Mouse (Mus musculus) kidney, adult 11 months (tissue): Measurements from ENCODE around the gene Usp39.

Experiments
- DNase-seq: peaks from one replicate; pipeline ENCODE4 v3.0.0; 2022

Gene Usp39

GRCm38 (mm10) chr6:72289484-72289883 lies 55.5 kb downstream of the Usp39 start:
- no peak for DNase-seq

DNA sequence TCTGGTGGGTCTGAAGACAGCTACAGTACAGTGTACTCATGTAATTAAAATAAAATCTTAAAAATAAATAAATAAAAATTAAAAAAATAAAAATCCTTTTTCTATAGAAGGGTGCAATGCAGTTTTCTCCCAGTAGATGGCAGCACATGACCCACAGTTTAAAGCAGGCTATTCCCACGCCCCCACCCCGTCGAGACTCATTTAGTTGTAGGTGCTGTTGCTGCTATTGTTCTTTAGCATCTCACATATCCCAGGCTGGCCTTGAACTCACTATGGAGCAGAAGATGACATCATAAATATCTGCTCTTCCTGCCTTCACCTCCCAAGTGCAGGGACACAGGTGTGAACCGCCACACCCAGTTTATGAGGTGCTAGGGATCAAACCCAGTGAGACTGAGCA lies 61.1 kb downstream of the Usp39 start:
- no peak for DNase-seq

DNA sequence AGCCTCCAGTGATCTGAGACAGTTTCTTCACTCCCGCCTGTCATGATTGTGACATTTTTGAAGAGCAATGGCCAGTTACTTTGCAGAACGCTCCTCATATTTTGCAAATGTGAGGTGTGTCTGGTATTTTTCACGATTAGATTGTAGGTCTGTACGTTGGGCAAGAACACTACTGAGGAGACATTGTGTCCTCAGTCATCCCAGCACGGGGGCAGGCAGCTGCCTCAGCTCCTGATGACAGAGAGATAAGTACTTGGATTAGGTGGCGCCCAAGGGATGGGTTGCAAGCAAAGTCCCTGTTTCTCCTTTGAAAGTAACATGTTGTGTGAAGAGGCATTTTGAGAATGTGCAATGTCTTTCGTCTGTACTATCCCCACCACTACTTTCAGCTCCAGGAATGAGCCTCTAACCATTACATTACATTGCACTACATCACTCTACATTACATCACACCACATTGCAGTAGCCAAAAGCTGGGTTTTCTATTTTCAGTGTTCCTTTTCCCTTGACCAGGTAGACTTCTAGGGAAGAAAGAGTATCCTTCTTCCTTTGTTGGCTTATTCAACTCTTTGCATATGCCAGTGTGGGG lies 64.5 kb downstream of the Usp39 start:
- DNase-seq = no peak

DNA sequence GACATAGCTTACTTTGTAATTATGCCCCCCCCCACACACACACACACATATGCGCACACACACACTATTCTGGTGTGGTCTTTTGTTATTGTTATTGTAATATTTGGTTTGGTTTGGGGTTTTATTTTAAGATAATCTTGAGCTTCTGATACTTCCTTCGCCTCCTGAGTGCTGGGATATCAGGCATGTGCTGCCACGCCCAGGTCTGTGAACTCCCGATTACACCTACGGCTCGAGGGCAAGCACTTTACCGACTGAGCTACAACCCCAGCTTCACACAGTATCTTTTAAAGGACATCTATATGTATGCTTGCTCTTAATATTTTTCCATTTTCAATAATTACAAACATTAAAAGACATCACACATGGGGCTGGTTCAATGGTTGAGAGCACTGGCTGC lies 65.5 kb downstream of the Usp39 start:
- DNase-seq = no peak

GRCm38 (mm10) chr6:72278835-72279234 lies 66.1 kb downstream of the Usp39 start:
- DNase-seq = no peak

GRCm38 (mm10) chr6:72277508-72278166 lies 67.3 kb downstream of the Usp39 start:
- peak; percentile 63 for DNase-seq

GRCm38 (mm10) chr6:72276972-72277441 lies 68.0 kb downstream of the Usp39 start:
- no peak for DNase-seq

- DNase-seq = no peak
These were observed 68.8 kb downstream of the Usp39 start for GRCm38 (mm10) chr6:72276141-72276540.

- DNase-seq = no peak
These were observed 69.5 kb downstream of the Usp39 start for GRCm38 (mm10) chr6:72275527-72275926.

DNA sequence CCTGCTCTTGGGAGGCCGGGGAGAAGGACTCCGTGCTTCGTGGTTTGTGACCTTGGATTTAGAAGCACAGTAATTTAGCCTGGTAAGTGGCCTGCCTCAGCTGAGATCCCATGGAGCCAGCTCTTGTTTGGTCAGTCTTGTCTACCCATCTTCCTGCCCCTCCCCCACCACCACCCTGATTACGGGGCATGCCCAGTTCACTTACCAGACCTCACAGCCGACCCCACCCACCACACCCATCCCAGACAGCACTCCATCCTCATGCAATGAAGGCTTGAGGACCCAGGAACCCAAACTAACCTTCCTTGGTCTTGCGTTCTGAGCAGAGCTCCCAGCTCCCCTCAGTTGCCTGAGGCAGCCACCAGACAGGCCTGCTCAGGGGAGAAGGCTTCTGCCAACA lies 71.8 kb downstream of the Usp39 start:
- no peak for DNase-seq

DNA sequence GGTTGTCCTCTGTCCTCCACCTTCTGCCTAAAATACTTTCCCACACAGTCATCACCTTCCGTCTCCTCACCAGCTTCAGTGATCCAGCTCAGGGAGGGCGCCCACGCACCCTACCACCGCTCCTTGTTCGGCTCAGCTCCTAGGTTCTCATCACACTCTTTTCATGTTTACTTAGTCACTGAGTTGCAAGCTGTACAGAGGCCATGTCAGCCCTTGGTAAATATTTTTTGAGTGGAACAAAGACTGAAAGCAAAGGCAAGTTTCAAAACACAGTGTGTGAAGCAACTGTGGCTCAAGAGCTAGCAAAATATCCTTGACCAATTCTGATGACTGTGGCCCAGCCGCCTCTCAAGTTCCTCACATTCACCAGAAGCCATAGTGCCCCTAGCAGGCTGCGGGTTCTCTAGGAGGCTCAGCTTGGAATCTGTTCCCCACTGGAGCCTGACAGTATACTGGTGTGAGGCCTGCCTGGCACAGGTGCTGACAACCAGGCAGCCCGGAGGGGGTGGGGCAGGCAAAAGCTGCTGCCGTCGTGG lies 72.8 kb downstream of the Usp39 start:
- no peak for DNase-seq

GRCm38 (mm10) chr6:72270952-72271519 lies 73.9 kb downstream of the Usp39 start:
- DNase-seq = no peak

DNA sequence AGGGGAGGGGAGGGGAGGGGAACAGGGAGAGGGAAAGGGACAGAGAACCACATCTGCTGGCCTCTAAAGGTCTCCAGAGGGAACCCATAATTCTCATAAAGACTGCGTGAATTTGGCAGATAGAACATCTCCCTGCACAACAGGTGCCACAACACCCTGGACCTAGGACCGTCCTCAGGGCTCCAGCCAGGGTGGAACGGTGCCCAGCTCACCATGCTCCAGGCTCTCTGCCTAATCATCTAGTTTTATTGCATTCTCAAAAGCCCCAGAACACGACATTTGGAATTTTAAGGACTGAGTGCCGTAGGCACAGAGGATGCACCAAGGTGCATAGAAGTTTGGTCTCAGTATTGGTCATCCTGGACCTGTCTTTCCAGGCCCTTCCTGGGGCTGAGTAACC lies 74.7 kb downstream of the Usp39 start:
- DNase-seq = no peak
